Mouse (Mus musculus) liver, embryonic 11.5 days (tissue): Measurements from ENCODE around the gene Nsun3. TPM values are rescaled to one million over a fixed set of nuclear protein-coding genes. Genes with fewer than 3 reads are reported as not detected.

Experiments used
- ATAC-seq: fragments of 200-750 bp; cut with Nextera tagmentation; replicated peaks from 2 replicates; pipeline ENCODE4 v1.8.0; 2017; ENCODE audit warnings: moderate number of reproducible peaks, mild to moderate bottlenecking, moderate TSS enrichment, moderate library complexity; ENCODE audit not compliant: low FRiP score
- DNase-seq: peaks from one replicate; pipeline ENCODE4 v3.0.0-alpha.2; 2017; ENCODE audit warnings: low spot score
- H3K27ac ChIP-seq: fragments of 300-500 bp; sonication (generic); 2 replicates; pipeline ENCODE4 v1.5.1; 2014; ENCODE audit warnings: mild to moderate bottlenecking, low read depth, low read length, control low read depth
- H3K27me3 ChIP-seq: fragments of 300-500 bp; sonication (generic); replicated peaks from 2 replicates; pipeline ENCODE4 v1.6.1; 2014; ENCODE audit warnings: low read length, mixed read lengths; ENCODE audit not compliant: control insufficient read depth, insufficient read depth
- H3K36me3 ChIP-seq: fragments of 300-500 bp; sonication (generic); 2 replicates; pipeline ENCODE4 v1.6.1; 2014; ENCODE audit warnings: mild to moderate bottlenecking, low read length, moderate library complexity, mixed read lengths; ENCODE audit not compliant: control insufficient read depth, insufficient read depth
- H3K4me1 ChIP-seq: fragments of 300-500 bp; sonication (generic); replicated peaks from 2 replicates; pipeline ENCODE4 v1.6.1; 2014; ENCODE audit warnings: low read length, mixed read lengths; ENCODE audit not compliant: control insufficient read depth, insufficient read depth
- H3K4me2 ChIP-seq: fragments of 300-500 bp; sonication (generic); 2 replicates; pipeline ENCODE4 v1.6.1; 2014; ENCODE audit warnings: mild to moderate bottlenecking, control low read depth, moderate library complexity
- H3K4me3 ChIP-seq: fragments of 300-500 bp; sonication (generic); 2 replicates; pipeline ENCODE4 v1.5.1; 2014; ENCODE audit warnings: low read depth, low read length, control low read depth
- H3K9ac ChIP-seq: fragments of 300-500 bp; sonication (generic); 2 replicates; pipeline ENCODE4 v1.6.1; 2014; ENCODE audit warnings: low read depth, low read length, control low read depth
- H3K9me3 ChIP-seq: fragments of 300-500 bp; sonication (generic); 2 replicates; pipeline ENCODE4 v1.6.1; 2016; ENCODE audit warnings: low read length, inconsistent platforms, mixed read lengths; ENCODE audit not compliant: control insufficient read depth
- WGBS: fragments of 180-500 bp; shearing (Covaris S2); extraction: QIAGEN DNeasy Blood & Tissue Kit; methylation state at CpG from one replicate; pipeline ENCODE4 v1.1.7; 2014; 5-methylcytosine and 5-hydroxymethylcytosine counted together
- polyA plus RNA-seq: library from polyadenylated mRNA; unstranded; fragments of >200 nt; fragmentation: Nextera tagmentation; extraction: Ambion mirVana; gene quantifications from 2 replicates; pipeline ENCODE4 v1.2.1, GENCODE M21; 2014

Nsun3 gene
- polyA plus RNA-seq, 1 experiment from 2014 or later: 11.1 TPM

- H3K27ac ChIP-seq: no peak overlapping the region
- H3K4me2 ChIP-seq: no peak overlapping the region
- no peaks in the 10 kb centered on the region for H3K36me3 ChIP-seq
- ATAC-seq (peak; percentile 70), DNase-seq (no peak)
- H3K9me3 ChIP-seq: no peaks in the 10 kb centered on the region
- WGBS: 59% methylated on average over 4 of the region's 4 CpGs
- no peaks in the 10 kb centered on the region for H3K27me3 ChIP-seq
- no peak overlapping the region for H3K9ac ChIP-seq
- no peaks in the 10 kb centered on the region for H3K4me1 ChIP-seq
- no peak overlapping the region for H3K4me3 ChIP-seq
Observed at GRCm38 (mm10) chr16:62810855-62811254, 24.2 kb upstream of the Nsun3 start.

- H3K4me3 ChIP-seq: no peak overlapping the region
Observed at GRCm38 (mm10) chr16:62807249-62807979, 20.8 kb upstream of the Nsun3 start.

GRCm38 (mm10) chr16:62804621-62805020 is 18.0 kb upstream of the Nsun3 start:
- H3K4me1 ChIP-seq: no peaks in the 10 kb centered on the region
- ATAC-seq: no peak
- H3K27ac ChIP-seq: no peak overlapping the region
- H3K4me2 ChIP-seq: no peak overlapping the region
- 93% methylated on average over 3 of the region's 3 CpGs for WGBS
- no peaks in the 10 kb centered on the region for H3K9me3 ChIP-seq
- no peak for DNase-seq
- H3K27me3 ChIP-seq: no peaks in the 10 kb centered on the region
- no peak overlapping the region for H3K4me3 ChIP-seq
- H3K36me3 ChIP-seq: peaks cover 2% of the 10 kb centered on the region; the same call in 1 of the 2 replicates
- H3K9ac ChIP-seq: no peak overlapping the region

More at GRCm38 (mm10) chr16:62807249-62807979, 20.8 kb upstream of the Nsun3 start:
- no peak for DNase-seq
- H3K9ac ChIP-seq: no peak overlapping the region
- no peak overlapping the region for H3K4me2 ChIP-seq
- no peaks in the 10 kb centered on the region for H3K27me3 ChIP-seq
- H3K4me1 ChIP-seq: no peaks in the 10 kb centered on the region
- H3K9me3 ChIP-seq: no peaks in the 10 kb centered on the region
- 70% methylated on average over 8 of the region's 8 CpGs for WGBS
- H3K36me3 ChIP-seq: peaks cover 2% of the 10 kb centered on the region; the same call in 1 of the 2 replicates
- no peak; the same call in 1 of the 2 replicates for ATAC-seq
- no peak overlapping the region for H3K27ac ChIP-seq

- Histone ChIP-seq H3K9me3 (no peaks in the 10 kb centered on the region), H3K4me1 (no peaks in the 10 kb centered on the region), H3K9ac (no peak overlapping the region), H3K4me2 (no peak overlapping the region), H3K36me3 (peaks cover 2% of the 10 kb centered on the region; the same call in 1 of the 2 replicates), H3K27ac (no peak overlapping the region), H3K27me3 (no peaks in the 10 kb centered on the region), H3K4me3 (no peak overlapping the region)
- WGBS: 81% methylated on average over 3 of the region's 3 CpGs
- DNase-seq (no peak), ATAC-seq (no peak)
Observed at GRCm38 (mm10) chr16:62799839-62800238, 13.2 kb upstream of the Nsun3 start.

GRCm38 (mm10) chr16:62799426-62799825 is 12.8 kb upstream of the Nsun3 start:
- H3K9me3 ChIP-seq: no peaks in the 10 kb centered on the region
- H3K36me3 ChIP-seq: no peaks in the 10 kb centered on the region
- no peak overlapping the region for H3K9ac ChIP-seq
- ATAC-seq: 0 out of 2 replicates have a peak, but pooled peaks have one; percentile 34
- H3K27ac ChIP-seq: no peak overlapping the region
- no peaks in the 10 kb centered on the region for H3K4me1 ChIP-seq
- 83% methylated on average over 4 of the region's 4 CpGs for WGBS
- H3K27me3 ChIP-seq: no peaks in the 10 kb centered on the region
- no peak overlapping the region for H3K4me3 ChIP-seq
- no peak for DNase-seq
- H3K4me2 ChIP-seq: no peak overlapping the region

- no peaks in the 10 kb centered on the region for H3K27me3 ChIP-seq
- no peak overlapping the region for H3K9ac ChIP-seq
- ATAC-seq (no peak), DNase-seq (no peak)
- no peaks in the 10 kb centered on the region for H3K9me3 ChIP-seq
- H3K36me3 ChIP-seq: no peaks in the 10 kb centered on the region
- no peak overlapping the region for H3K4me3 ChIP-seq
- WGBS: 88% methylated on average over 3 of the region's 3 CpGs
- no peak overlapping the region for H3K4me2 ChIP-seq
- H3K4me1 ChIP-seq: no peaks in the 10 kb centered on the region
- no peak overlapping the region for H3K27ac ChIP-seq
Observed at GRCm38 (mm10) chr16:62798808-62799207, 12.2 kb upstream of the Nsun3 start.

GRCm38 (mm10) chr16:62796608-62797007 is 10.0 kb upstream of the Nsun3 start:
- ATAC-seq (no peak), DNase-seq (no peak)
- Histone ChIP-seq H3K4me1 (no peaks in the 10 kb centered on the region), H3K4me2 (no peak overlapping the region), H3K27me3 (no peaks in the 10 kb centered on the region), H3K27ac (no peak overlapping the region), H3K36me3 (no peaks in the 10 kb centered on the region), H3K9me3 (no peaks in the 10 kb centered on the region), H3K4me3 (no peak overlapping the region), H3K9ac (no peak overlapping the region)
- WGBS: 69% methylated on average over 1 of the region's 1 CpGs

- DNase-seq: no peak
- H3K9ac ChIP-seq: no peak overlapping the region
Observed at GRCm38 (mm10) chr16:62782229-62782628, 4.4 kb downstream of the Nsun3 start.

GRCm38 (mm10) chr16:62778282-62778681 is 8.3 kb downstream of the Nsun3 start:
- Histone ChIP-seq H3K4me2 (no peak overlapping the region), H3K4me1 (no peaks in the 10 kb centered on the region), H3K27me3 (no peaks in the 10 kb centered on the region), H3K36me3 (no peaks in the 10 kb centered on the region), H3K9ac (no peak overlapping the region), H3K4me3 (no peak overlapping the region), H3K27ac (no peak overlapping the region), H3K9me3 (no peaks in the 10 kb centered on the region)
- ATAC-seq (no peak), DNase-seq (no peak)
- WGBS: 87% methylated on average over 10 of the region's 10 CpGs

More at GRCm38 (mm10) chr16:62782229-62782628, 4.4 kb downstream of the Nsun3 start:
- Histone ChIP-seq H3K27ac (no peak overlapping the region), H3K4me3 (no peak overlapping the region), H3K9me3 (no peaks in the 10 kb centered on the region), H3K4me2 (no peak overlapping the region), H3K36me3 (no peaks in the 10 kb centered on the region), H3K27me3 (no peaks in the 10 kb centered on the region), H3K4me1 (peaks cover 7% of the 10 kb centered on the region)
- WGBS: 53% methylated on average over 5 of the region's 5 CpGs
- ATAC-seq: no peak
